Mouse (Mus musculus) retina, postnatal 1 day (tissue): Measurements from ENCODE around the gene Lrmda.

ENCODE experiments used
- DNase-seq: peaks from one replicate; pipeline ENCODE4 v3.0.0-alpha.2; 2012

The Lrmda gene

GRCm38 (mm10) chr14:22817346-22818201, 798.1 kb downstream of the Lrmda start:
- peak; percentile 48 for DNase-seq

GRCm38 (mm10) chr14:22818202-22818530, 798.7 kb downstream of the Lrmda start:
- no peak for DNase-seq

- DNase-seq = no peak
Observed at GRCm38 (mm10) chr14:22822942-22823341, 803.4 kb downstream of the Lrmda start.

- DNase-seq = no peak
Observed at GRCm38 (mm10) chr14:22826825-22827224, 807.3 kb downstream of the Lrmda start.

GRCm38 (mm10) chr14:22837058-22837457, 817.5 kb downstream of the Lrmda start:
- no peak for DNase-seq

GRCm38 (mm10) chr14:22841136-22841535, 821.6 kb downstream of the Lrmda start:
- DNase-seq = no peak

- no peak for DNase-seq
Observed at GRCm38 (mm10) chr14:22844006-22844405, 824.5 kb downstream of the Lrmda start.

- no peak for DNase-seq
Observed at GRCm38 (mm10) chr14:22845401-22845800, 825.9 kb downstream of the Lrmda start.

GRCm38 (mm10) chr14:22847011-22847786, 827.7 kb downstream of the Lrmda start:
- DNase-seq = no peak

GRCm38 (mm10) chr14:22849108-22849507, 829.6 kb downstream of the Lrmda start:
- DNase-seq = no peak

GRCm38 (mm10) chr14:22860631-22861030, 841.1 kb downstream of the Lrmda start:
- DNase-seq = peak; percentile 31

- peak; percentile 43 for DNase-seq
Observed at GRCm38 (mm10) chr14:22864132-22864531, 844.6 kb downstream of the Lrmda start.

GRCm38 (mm10) chr14:22874584-22874983, 855.1 kb downstream of the Lrmda start:
- DNase-seq = no peak

GRCm38 (mm10) chr14:22887182-22887581, 867.7 kb downstream of the Lrmda start:
- no peak for DNase-seq

GRCm38 (mm10) chr14:22899312-22899711, 879.8 kb downstream of the Lrmda start:
- DNase-seq = no peak

- no peak for DNase-seq
Observed at GRCm38 (mm10) chr14:22902116-22902515, 882.6 kb downstream of the Lrmda start.

- DNase-seq = no peak
Observed at GRCm38 (mm10) chr14:22902914-22903313, 883.4 kb downstream of the Lrmda start.

GRCm38 (mm10) chr14:22905741-22906667, 886.5 kb downstream of the Lrmda start:
- peak; percentile 27 for DNase-seq

GRCm38 (mm10) chr14:22906716-22907115, 887.2 kb downstream of the Lrmda start:
- DNase-seq = no peak

- no peak for DNase-seq
Observed at GRCm38 (mm10) chr14:22907221-22907620, 887.7 kb downstream of the Lrmda start.

GRCm38 (mm10) chr14:22908006-22908405, 888.5 kb downstream of the Lrmda start:
- DNase-seq = no peak

GRCm38 (mm10) chr14:22915463-22915862, 896.0 kb downstream of the Lrmda start:
- no peak for DNase-seq

- DNase-seq = no peak
Observed at GRCm38 (mm10) chr14:22918499-22918898, 899.0 kb downstream of the Lrmda start.
